Mouse (Mus musculus) liver, embryonic 16.5 days (tissue): ENCODE measurements at regions not wholly inside any gene's neighbourhood (a gene's known extent, or its start where the extent isn't known, plus 50 kb on each side); places are given as distances from the start of the nearest gene placed in this dataset.
"Not testable (repeated sequence)": the region's sequence is repeated elsewhere in the genome, so short reads cannot be mapped to it uniquely, and the experiment has no call there.

Experiments used
- ATAC-seq: fragments of 200-750 bp; cut with Nextera tagmentation; 2 replicates; pipeline ENCODE4 v1.8.0; 2017; ENCODE audit warnings: low read depth, mild to moderate bottlenecking, moderate number of reproducible peaks, moderate library complexity
- H3K27ac ChIP-seq: fragments of 300-500 bp; sonication (generic); 2 replicates; pipeline ENCODE4 v1.5.1; 2014; ENCODE audit warnings: mild to moderate bottlenecking, low read length
- H3K27me3 ChIP-seq: fragments of 300-500 bp; sonication (generic); 2 replicates; pipeline ENCODE4 v1.6.1; 2014; ENCODE audit warnings: low read depth, low read length, mixed read lengths; ENCODE audit not compliant: control insufficient read depth, insufficient read depth
- H3K36me3 ChIP-seq: fragments of 300-500 bp; sonication (generic); 2 replicates; pipeline ENCODE4 v1.6.1; 2014; ENCODE audit warnings: mild to moderate bottlenecking; ENCODE audit not compliant: control insufficient read depth, insufficient read depth
- H3K4me1 ChIP-seq: fragments of 300-500 bp; sonication (generic); 2 replicates; pipeline ENCODE4 v1.6.1; 2014; ENCODE audit warnings: low read depth, low read length, mixed read lengths; ENCODE audit not compliant: control insufficient read depth
- H3K4me2 ChIP-seq: fragments of 300-500 bp; sonication (generic); 2 replicates; pipeline ENCODE4 v1.6.1; 2014; ENCODE audit warnings: low read depth, low read length, mixed read lengths
- H3K4me3 ChIP-seq: fragments of 300-500 bp; sonication (generic); 2 replicates; pipeline ENCODE4 v1.5.1; 2014; ENCODE audit warnings: low read depth, mild to moderate bottlenecking, low read length
- H3K9ac ChIP-seq: fragments of 300-500 bp; sonication (generic); 2 replicates; pipeline ENCODE4 v1.6.1; 2014; ENCODE audit warnings: low read depth, low read length
- H3K9me3 ChIP-seq: fragments of 300-500 bp; sonication (generic); replicated peaks from 2 replicates; pipeline ENCODE4 v1.6.1; 2016; ENCODE audit warnings: low read length; ENCODE audit not compliant: control insufficient read depth
- WGBS: fragments of 180-500 bp; shearing (Covaris S2); extraction: QIAGEN DNeasy Blood & Tissue Kit; methylation state at CpG from one replicate; pipeline ENCODE4 v1.1.7; 2014; ENCODE audit not compliant: insufficient replicate concordance; 5-methylcytosine and 5-hydroxymethylcytosine counted together

DNA sequence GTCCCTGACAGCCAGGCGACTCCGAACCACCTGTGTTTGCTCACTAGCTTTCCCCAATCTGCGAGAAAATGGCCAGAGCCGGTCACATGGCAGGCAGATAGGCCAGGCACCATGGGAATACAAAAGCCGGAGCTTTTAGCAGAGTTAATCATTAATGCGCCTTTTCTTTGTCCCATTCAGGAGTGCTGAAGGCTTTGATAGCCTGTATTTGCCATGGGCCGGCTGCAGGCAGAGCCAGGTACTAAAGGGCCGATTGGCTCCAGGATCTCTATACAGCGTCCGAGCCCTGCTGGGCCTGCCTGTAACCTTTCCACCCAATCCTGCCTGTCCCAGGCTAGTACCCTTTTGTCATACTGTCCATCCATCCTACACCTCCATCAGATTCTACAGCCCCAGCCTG lies 78.1 kb downstream of the Foxa2 start:
- Histone ChIP-seq H3K27ac (no peak overlapping the region; the same call in 1 of the 2 replicates), H3K4me2 (no peak overlapping the region)

DNA sequence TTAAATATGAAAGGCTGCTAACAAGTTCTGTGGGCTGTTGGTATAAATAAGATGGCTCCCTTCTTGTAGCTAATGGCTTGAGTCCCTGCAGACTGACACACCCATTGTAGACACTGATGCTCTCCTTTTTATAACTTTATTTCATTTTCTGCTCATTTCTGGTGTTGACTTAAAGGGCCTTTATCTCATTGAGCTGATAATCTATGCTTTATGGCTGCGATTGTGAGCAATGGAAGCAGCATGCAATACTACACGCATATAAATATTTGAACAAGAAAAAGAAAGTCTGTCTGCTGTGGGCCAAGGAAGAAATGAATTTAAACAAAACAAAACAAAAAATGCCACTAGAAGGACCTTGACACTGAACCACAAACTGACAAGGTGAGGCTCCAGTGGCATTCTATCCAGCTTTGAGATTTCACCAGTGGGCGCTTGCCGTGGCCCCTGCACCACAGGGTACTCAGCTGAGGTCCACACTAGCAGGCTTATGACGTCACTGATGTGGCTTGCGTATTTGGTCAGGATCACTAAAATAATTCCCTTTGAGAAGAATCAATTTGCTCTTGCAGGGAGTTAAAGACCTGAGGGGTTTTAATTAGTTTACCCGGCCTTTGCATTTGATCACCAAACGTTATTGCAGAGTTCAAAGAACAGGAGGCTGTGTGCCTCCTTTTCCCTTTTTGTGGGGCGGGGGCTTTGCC lies 78.8 kb downstream of the Foxa2 start:
- Histone ChIP-seq H3K36me3 (no peaks in the 10 kb centered on the region), H3K4me3 (no peak overlapping the region), H3K9ac (no peak overlapping the region), H3K27me3 (no peaks in the 10 kb centered on the region), H3K9me3 (no peaks in the 10 kb centered on the region), H3K27ac (peak overlapping the region; percentile 55), H3K4me1 (peaks cover 2% of the 10 kb centered on the region; the same call in 1 of the 2 replicates), H3K4me2 (no peak overlapping the region; the same call in 1 of the 2 replicates)
- 48% methylated on average over 9 of the region's 9 CpGs for WGBS
- no peak for ATAC-seq

More for the DNA sequence above, 78.1 kb downstream of the Foxa2 start:
- 50% methylated on average over 10 of the region's 10 CpGs for WGBS
- ATAC-seq = peak; percentile 87
- Histone ChIP-seq H3K9ac (no peak overlapping the region), H3K4me3 (no peak overlapping the region), H3K36me3 (no peaks in the 10 kb centered on the region), H3K9me3 (no peaks in the 10 kb centered on the region), H3K4me1 (peaks cover 2% of the 10 kb centered on the region; the same call in 1 of the 2 replicates), H3K27me3 (no peaks in the 10 kb centered on the region)

DNA sequence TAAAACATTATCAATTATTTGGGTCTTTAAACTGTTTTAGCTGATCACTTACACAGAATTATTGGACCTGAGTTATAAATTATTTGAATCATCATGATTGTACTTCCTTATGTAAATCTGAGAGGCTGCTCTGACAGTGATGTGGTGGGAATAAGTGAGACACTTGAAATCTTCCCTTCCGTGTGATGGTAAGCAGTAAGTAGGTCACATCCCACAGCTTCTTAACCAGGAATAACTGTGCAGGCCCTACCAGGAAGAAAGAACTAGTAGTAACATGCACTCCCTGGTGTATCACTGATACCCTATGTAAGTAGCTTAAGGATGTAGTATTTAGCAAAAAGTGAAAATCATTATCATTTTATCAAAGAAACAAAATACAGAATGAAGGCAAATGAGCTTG lies 83.5 kb downstream of the Foxa2 start:
- 82% methylated on average over 1 of the region's 1 CpGs for WGBS

DNA sequence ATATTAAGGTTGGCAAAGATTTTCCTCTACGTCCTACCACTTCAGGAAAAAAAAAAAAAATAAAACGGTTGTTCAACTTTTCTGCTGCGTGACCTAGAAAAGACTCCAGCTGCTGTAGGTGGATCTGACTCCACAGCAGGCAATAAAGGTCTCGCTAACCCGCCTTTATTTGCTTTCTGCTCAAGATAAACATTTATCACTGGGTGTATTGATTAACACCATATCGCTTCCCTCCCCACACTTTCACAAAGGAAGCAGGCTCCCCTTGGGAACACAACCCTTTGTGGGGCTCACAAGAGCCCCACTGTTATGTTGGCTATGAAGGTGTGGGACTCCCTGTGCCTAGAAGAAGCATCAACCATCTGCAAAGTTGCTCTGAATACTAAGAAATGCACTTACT lies 85.1 kb downstream of the Foxa2 start:
- Histone ChIP-seq H3K36me3 (no peaks in the 10 kb centered on the region), H3K4me2 (no peak overlapping the region), H3K9me3 (no peaks in the 10 kb centered on the region), H3K4me3 (no peak overlapping the region), H3K27ac (no peak overlapping the region; the same call in 1 of the 2 replicates), H3K4me1 (no peaks in the 10 kb centered on the region), H3K9ac (no peak overlapping the region), H3K27me3 (no peaks in the 10 kb centered on the region)
- WGBS = 46% methylated on average over 6 of the region's 6 CpGs
- ATAC-seq = peak; percentile 62; the same call in 1 of the 2 replicates

More for the DNA sequence above, 83.5 kb downstream of the Foxa2 start:
- not testable (repeated sequence) for H3K4me3 ChIP-seq, H3K36me3 ChIP-seq, H3K27ac ChIP-seq, H3K27me3 ChIP-seq, H3K4me1 ChIP-seq, H3K9me3 ChIP-seq, H3K4me2 ChIP-seq, H3K9ac ChIP-seq, ATAC-seq

DNA sequence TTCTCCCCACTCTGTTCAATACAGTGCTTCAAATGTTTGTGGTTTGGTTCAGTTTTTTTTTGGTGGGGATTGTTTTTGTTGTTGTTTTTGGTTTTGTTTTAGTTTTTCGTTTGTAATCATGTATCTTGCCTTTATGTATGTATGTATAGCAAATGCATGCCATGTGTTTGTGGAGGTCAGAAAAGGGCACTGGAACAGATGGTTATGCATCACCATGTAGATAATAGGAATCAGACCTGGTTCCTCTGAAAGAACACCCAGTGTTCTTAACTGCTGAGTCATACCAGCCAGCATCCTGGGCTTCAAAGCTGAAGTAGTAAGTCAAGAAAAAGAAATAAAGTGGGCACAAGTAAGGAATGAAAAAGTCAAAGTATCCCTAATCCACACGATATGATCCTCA lies 92.6 kb downstream of the Foxa2 start:
- no peaks in the 10 kb centered on the region for H3K27me3 ChIP-seq
- ATAC-seq = no peak
- H3K27ac ChIP-seq = no peak overlapping the region
- no peak overlapping the region for H3K4me2 ChIP-seq
- H3K4me3 ChIP-seq = no peak overlapping the region
- WGBS = 42% methylated on average over 2 of the region's 2 CpGs
- no peaks in the 10 kb centered on the region for H3K36me3 ChIP-seq
- no peaks in the 10 kb centered on the region for H3K4me1 ChIP-seq
- no peak overlapping the region for H3K9ac ChIP-seq
- no peaks in the 10 kb centered on the region for H3K9me3 ChIP-seq

DNA sequence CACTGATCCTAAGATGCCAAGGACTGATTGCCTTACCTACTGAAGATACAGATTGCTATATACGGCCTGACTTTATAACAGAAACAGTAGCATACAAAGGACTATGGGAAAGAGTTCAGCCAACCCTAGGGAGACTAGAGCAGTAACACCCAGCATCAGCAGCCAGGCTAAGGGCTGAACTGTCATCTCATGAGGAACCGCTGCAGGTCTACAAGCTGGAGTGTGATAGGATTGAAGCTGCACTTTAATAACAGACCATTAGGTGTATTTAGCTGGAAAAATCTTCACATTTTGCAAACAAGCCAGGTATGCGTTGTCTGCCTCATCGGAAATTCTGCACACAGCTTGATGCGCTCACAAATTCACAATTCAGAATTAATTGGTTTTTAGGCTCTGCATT lies 95.5 kb downstream of the Foxa2 start:
- H3K9ac ChIP-seq = no peak overlapping the region
- H3K36me3 ChIP-seq = no peaks in the 10 kb centered on the region
- 77% methylated on average over 5 of the region's 5 CpGs for WGBS
- no peak for ATAC-seq
- H3K27me3 ChIP-seq = no peaks in the 10 kb centered on the region
- H3K4me1 ChIP-seq = no peaks in the 10 kb centered on the region
- H3K27ac ChIP-seq = no peak overlapping the region
- H3K4me3 ChIP-seq = no peak overlapping the region
- H3K9me3 ChIP-seq = no peaks in the 10 kb centered on the region
- no peak overlapping the region for H3K4me2 ChIP-seq

DNA sequence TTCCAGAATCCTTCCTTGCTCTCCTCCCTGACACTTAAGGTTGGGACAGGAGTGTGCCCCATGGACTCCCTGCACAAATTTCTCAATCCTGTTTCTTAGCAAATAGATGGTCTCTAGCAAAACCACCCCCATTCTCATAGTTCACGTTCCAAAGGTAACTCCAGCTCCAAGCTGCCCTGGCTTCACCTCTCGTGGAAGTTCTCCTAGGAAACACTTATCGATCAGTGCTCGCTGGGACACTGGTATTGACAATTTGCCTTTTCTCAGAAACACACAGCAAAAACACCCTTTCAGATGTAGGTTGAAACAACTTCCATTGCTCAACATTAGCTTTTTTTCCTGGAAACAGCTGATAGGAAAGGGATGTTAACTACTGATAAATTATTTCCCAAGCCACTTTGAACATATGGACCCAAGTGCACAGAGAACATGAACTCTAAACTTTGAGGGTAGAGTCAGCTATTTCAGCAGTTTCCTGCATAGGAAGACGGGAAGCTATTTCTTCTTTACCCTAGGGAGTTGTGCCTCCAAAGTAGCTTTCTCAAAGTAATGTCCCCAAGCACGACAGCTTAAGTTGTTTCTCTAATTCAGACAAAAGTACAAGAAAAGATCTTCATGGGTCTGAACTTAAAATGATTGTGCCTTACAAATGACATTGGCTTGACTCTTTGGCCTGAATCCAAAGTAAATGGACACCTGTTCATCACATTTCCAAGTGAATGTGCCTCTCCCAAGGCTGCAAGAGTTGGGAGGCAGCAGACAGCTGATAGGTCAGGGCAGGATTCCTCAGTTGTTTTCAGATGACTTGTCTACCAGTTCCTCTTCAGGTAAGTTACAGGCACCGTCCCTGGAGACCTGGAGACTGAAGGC lies 102.4 kb downstream of the Foxa2 start:
- Histone ChIP-seq H3K4me2 (no peak overlapping the region), H3K9me3 (no peaks in the 10 kb centered on the region), H3K4me1 (no peaks in the 10 kb centered on the region; the same call in 1 of the 2 replicates), H3K9ac (no peak overlapping the region), H3K27ac (peak overlapping the region; percentile 50), H3K36me3 (no peaks in the 10 kb centered on the region), H3K27me3 (no peaks in the 10 kb centered on the region), H3K4me3 (no peak overlapping the region)
- WGBS = 43% methylated on average over 7 of the region's 7 CpGs
- peak; percentile 60 for ATAC-seq

DNA sequence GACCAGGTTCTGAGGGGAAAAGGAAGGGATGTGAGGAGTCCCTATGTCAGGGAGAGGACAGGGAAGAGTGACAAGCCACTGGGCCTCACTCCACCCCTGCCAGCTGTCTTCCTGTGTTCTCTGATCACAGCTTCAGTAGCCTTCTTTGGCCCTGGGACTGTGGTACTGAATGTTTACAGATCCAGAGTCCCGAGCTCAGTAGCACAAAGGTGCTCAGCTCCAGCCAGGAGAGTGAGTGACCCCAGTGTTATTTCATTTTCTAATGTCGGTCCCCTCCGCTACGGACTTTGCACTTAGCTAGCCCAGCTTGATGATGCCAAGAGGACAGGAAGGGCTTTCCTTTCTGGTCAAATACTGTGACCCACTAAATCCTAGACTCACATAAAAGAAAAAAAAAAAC lies 104.2 kb downstream of the Foxa2 start:
- peak overlapping the region; percentile 57 for H3K27ac ChIP-seq

DNA sequence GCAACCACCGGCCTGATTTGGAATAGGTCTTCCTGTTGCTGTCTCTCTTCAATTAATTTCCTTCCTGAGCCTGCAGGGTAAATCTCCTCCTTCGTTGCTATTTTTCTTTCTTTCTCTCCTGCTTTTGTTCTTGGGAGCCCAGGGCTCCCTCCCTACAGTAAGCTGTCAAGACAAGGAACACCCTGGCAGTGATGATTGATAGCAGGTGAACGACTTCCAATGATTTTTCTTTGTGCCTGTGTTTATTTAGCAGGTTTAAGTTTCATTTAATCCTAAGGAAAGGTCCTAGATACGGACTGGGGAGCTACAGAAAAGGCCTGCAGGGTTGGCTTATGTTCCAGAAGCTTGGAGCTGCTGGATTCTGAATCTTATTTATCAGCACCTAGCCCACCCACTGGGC lies 105.5 kb downstream of the Foxa2 start:
- Histone ChIP-seq H3K4me2 (no peak overlapping the region), H3K36me3 (no peaks in the 10 kb centered on the region), H3K9ac (no peak overlapping the region), H3K27ac (no peak overlapping the region), H3K9me3 (no peaks in the 10 kb centered on the region), H3K4me1 (no peaks in the 10 kb centered on the region; the same call in 1 of the 2 replicates), H3K4me3 (no peak overlapping the region), H3K27me3 (no peaks in the 10 kb centered on the region)
- no peak for ATAC-seq
- 10% methylated on average over 4 of the region's 4 CpGs for WGBS

More for the DNA sequence above, 104.2 kb downstream of the Foxa2 start:
- Histone ChIP-seq H3K27me3 (no peaks in the 10 kb centered on the region), H3K4me1 (no peaks in the 10 kb centered on the region; the same call in 1 of the 2 replicates), H3K4me3 (no peak overlapping the region), H3K36me3 (no peaks in the 10 kb centered on the region), H3K4me2 (no peak overlapping the region), H3K9me3 (no peaks in the 10 kb centered on the region), H3K9ac (no peak overlapping the region)
- 41% methylated on average over 4 of the region's 4 CpGs for WGBS
- ATAC-seq = peak; percentile 84
